Mouse (Mus musculus): ENCODE data around the gene Tacr3. TPM values are rescaled to one million over a fixed set of nuclear protein-coding genes. Genes with fewer than 3 reads are reported as not detected.
A peak's percentile ranks its signal among the peaks of the same experiment; 100 is the strongest.

The Tacr3 gene
- not detected in 2 replicates for total RNA-seq (2021)
- long read RNA-seq: 0 reads

DNA sequence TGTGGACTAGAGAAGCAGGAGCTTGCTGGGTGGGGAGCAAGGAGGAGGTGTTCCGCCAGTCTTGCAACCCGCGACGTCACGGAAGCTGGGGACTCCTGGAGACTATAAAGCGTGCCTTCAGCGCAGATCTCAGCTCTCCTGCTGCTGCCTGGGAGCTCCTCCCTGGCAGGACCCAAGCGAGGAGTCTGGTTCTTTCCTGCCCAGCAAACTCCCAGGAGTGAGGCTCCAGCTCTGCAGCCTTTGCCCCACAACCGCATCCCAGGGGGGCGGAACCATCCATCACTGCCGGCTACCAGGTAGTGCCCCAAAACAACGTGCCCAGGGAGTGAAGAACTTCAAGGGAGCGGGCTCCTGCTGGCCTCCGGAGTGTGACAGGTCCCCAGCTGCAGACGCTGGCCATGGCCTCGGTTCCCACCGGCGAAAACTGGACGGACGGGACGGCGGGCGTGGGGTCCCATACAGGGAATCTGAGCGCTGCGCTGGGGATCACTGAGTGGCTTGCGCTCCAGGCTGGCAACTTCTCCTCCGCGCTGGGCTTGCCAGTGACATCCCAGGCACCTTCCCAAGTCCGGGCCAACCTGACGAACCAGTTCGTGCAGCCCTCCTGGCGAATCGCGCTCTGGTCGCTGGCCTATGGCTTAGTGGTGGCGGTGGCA, at the start of gene Tacr3:
Tacr3 (plus strand) TSS at position 133 of the 656 bp plus-strand sequence.
- peak; percentile 1 for DNase-seq

DNA sequence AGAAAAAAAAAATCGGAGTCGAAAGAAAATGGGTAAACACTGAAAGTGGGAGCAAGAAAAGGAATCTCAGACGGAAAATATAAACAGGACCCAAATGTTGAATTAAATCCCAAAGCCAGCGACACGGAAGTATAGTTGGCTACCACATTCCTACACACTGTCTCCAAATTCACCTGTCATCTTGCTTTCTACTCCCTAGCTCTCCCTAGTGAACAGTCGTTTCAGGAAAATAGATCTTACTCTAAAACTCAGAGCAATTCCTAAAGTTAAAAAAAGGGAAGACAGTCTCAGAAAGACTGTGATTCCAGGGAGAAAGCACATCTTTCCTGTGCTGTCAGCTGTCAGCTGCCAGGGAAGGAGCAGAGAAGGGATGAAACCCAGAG, 324 bp upstream of the Tacr3 start:
- no peak for DNase-seq

DNA sequence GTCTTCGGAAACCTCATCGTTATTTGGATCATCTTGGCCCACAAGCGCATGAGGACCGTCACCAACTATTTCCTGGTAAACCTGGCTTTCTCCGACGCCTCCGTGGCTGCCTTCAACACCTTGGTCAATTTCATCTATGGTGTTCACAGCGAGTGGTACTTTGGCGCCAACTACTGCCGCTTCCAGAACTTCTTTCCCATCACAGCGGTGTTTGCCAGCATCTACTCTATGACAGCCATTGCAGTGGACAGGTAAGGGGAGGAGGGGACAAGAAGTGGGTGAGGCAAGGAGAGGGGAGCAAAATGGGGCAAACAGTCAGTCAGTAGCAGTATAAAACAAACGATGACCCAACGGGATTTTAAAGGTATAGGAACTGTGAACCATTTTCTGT, 719 bp downstream of the Tacr3 start:
- DNase-seq: no peak

DNA sequence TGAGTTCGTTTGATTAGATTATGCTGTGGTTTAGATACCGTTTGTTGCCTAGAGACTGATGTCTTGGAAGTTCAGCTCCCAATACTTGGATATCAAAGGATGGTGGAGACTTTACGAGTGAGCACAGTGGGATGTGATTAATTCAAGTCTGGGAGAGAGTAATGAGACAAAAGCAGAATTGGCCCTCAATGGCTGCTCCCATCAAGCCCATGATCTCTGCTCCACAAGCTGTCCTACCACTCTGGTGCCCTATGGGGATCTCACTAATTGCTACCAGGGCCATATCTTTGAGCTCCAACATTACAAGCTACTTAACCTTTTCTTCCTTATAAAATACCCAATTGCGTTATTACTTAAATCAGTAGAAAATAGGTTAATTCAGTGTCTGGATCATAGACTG, 22.5 kb downstream of the Tacr3 start:
- DNase-seq: no peak

DNA sequence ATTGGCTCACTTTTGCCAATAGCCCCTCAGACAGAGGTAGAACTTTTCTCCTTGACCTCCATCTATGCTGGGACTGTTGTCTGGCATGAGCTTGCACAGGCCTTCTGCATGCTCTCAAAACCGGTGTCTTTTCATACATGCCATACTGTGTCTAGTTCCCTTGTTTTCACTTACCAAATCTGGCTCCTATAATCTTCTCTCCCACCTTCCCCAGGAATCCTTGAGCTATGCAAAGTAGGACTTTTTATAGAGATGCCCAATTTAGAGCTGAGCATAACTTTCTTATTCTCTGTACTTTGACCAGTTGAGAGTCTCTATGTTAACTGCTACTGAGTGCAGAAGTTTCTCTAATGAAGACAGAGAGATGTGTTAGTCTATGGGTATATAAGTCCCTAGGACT, 48.9 kb downstream of the Tacr3 start:
- DNase-seq: no peak

DNA sequence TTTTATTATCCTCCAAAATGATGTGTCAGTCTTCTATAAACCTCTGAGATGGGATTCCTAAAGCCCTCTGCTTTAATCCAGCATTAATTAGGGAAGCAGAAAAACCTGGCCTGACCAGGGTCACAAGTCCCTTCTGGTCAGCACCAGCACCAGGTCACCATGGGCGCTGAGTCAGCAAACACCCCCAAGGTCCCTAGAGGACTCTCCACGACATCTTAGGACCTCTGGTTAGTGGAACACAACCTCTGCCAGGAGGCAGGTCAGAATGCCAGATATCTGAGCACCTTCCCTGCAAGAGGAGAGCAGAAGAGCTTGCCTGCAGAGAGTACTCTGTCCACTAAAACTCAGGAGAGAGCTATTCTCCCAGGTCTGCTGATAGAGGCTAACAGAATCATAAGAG, 67.0 kb downstream of the Tacr3 start:
- DNase-seq: no peak

DNA sequence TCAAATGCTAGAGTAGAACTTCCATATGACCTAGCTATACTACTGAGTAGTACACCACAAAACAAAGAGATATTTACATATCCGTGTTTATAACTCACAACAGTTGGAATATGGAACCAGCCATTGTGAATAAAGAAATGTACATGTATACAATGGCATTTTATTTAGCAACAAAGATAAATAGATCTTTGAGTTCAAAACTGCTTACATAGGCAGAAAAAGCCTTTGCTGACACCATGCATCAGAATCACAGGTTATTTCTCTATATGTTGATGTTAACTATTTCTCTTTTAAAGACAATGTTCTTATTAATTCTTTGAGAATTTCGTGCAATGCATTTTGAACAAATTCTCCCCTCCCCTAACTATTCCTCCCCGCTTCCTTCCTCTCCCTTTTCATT, 80.1 kb downstream of the Tacr3 start:
- DNase-seq: no peak

DNA sequence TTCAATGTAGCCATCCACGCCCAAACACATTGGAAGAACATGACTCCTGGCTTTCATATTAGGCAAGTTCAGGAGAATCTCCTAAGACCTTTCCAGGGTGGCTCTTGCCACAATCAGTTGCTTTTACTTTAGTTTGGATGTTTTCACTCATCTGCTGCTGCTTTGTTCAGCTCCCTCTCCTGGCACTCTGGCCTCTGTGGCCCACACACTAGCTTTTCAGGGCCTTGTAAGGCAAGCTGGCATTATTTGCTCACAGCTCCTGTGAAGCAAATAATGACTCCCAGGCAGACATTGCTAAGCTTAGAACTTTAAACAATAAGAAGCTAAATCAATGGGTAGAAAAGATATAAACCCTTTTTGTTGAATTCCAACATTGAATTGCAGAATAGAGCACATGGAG, 105.9 kb downstream of the Tacr3 start:
- DNase-seq: no peak

DNA sequence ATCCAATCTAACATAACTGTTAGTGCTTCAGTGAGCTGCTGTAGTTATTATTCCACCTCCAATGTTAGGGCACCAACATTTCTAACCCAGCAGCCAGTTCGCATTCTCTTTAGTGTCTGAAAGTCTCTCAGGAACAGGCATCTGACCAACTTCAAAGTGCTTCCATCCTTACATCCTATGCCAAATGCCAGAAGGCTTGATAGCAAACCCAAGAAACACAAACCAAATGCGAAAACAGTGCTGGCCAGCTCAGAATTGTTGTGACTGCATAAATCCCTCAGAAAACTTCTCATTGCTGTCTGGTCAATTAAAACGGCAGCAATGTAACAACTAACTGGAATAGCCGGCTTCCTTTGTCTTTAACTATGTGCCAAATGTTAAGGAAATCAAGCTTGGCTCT, 106.7 kb downstream of the Tacr3 start:
- no peak for DNase-seq

DNA sequence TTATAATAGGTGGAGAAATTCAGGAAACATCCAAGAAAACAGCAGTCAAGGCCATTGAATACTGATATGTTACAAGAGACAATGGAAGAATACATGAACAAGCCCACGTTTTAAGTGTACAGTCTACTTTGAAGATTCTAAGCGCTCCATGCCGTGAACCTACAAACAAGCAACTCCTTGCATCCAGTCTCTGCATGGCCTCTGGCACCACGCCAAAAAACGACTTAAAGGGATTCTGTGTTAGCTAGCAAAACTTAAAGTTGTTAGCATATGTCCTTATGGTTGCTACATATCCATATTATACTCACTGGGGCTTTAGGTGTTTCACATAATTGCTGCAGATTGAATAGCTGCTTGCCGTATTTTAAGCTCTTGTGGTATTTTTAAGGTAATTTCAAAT, 134.7 kb downstream of the Tacr3 start:
- no peak for DNase-seq

DNA sequence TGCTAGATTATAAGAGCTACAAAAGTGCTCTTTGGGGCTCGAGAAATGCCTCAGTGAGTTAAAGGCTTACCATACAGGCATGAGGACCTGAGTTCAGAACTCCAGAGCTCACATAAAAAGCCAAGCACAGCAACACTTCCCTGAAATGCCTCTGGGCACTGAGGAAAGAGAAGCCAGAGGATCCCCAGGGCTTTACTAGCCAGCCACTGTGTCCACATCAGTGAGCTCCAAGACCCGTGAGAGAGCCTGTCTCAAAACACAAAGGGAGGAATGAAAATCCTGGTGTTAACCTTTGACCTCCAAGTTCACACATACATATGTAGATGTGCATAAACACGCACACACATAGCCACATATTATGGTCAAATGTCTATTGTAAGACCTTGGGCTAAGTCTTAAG, 150.1 kb downstream of the Tacr3 start:
- no peak for DNase-seq

DNA sequence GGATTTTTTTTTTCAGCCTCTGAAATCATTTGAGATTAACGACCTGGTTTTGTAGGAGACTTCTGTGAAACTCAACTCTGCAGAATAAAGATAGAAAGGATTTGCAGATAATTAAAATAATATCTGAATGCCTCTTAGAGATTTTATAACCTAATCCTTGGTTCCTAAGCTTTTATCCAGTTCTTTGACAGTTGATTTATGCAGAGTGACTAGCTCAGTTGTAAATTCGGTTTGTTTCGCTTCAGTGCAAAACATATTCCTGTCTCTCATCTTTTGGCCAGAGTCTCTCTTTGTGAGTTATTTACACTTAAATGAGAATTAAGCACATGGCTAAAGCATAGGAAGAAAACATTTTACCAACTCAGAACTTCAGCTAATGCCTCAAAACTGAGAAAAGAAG, 151.3 kb downstream of the Tacr3 start:
- no peak for DNase-seq
